Mouse (Mus musculus) left cerebral cortex, adult 11 months (tissue): ENCODE measurements around the gene 0610009B22Rik.

Source experiments
- DNase-seq: peaks from one replicate; pipeline ENCODE4 v3.0.0; 2022; ENCODE audit warnings: low spot score

Gene 0610009B22Rik

DNA sequence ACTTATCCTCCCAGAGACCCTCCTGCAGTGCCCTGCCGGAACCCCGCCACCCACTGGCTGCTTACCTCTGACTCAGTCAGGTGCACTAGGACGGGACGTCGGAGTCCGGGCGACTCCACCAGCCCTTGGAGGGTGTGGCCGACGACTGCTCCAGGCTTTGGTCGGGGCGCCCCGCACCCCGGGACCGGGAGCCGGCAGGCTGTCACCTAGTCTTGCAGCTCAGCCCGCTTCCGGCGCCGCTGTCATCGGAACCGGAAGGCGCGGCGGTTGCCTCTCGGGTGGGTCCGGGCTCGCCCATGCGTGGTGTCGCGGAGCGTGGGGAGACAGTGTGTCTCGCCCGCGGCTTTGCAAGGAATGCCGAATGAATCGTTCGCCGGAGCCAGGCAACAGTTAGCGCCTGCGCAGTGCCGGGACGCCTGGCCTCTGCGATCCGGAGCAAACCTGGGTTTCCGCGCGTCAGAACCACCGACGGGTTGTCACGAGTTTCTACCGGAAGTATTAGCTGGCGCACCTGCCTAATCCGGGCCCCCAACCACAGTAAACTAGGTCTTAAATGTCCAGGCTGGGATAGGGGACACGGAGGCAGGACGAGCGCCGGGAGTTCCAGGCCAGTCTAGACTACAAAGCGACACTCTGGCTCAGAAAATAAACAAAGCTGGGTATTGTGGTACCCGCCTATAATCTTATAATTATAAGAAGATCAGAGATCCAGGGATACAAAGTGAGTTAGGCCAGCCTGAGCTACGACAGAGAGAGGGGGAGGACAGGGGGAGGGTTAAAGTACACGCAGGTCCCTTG lies 53.0 kb downstream of the 0610009B22Rik start, which contains the start of gene Rmnd5b:
Gene Rmnd5b, minus strand, starts transcription at position 372 of the 798 bp plus-strand sequence.
- DNase-seq = peak; percentile 90
